Mouse (Mus musculus): ENCODE measurements at regions not wholly inside any gene's neighbourhood (a gene's known extent, or its start where the extent isn't known, plus 50 kb on each side); places are given as distances from the start of the nearest gene placed in this dataset.

GRCm38 (mm10) chr14:17234898-17235297, 415.9 kb upstream of the Rarb start:
- DNase-seq = no peak

- DNase-seq = no peak
Measured at GRCm38 (mm10) chr14:17211502-17211901, 392.5 kb upstream of the Rarb start.

- no peak for DNase-seq
Measured at GRCm38 (mm10) chr14:17205691-17206090, 386.7 kb upstream of the Rarb start.

GRCm38 (mm10) chr14:17203251-17204015, 384.5 kb upstream of the Rarb start:
- no peak for DNase-seq

- DNase-seq = no peak
Measured at GRCm38 (mm10) chr14:17192953-17193352, 374.0 kb upstream of the Rarb start.

GRCm38 (mm10) chr14:17173218-17173617, 354.3 kb upstream of the Rarb start:
- DNase-seq = no peak

- DNase-seq = peak; percentile 75 to 83
Measured at GRCm38 (mm10) chr14:17172330-17173110, 353.6 kb upstream of the Rarb start.

GRCm38 (mm10) chr14:17171896-17172295, 352.9 kb upstream of the Rarb start:
- DNase-seq = no peak

- peak; percentile 63 to 73 for DNase-seq
Measured at GRCm38 (mm10) chr14:17158324-17158723, 339.4 kb upstream of the Rarb start.

- DNase-seq = no peak
Measured at GRCm38 (mm10) chr14:17156402-17156954, 337.5 kb upstream of the Rarb start.

GRCm38 (mm10) chr14:17120679-17121078, 301.7 kb upstream of the Rarb start:
- DNase-seq = no peak

- no peak for DNase-seq
Measured at GRCm38 (mm10) chr14:17106668-17107067, 287.7 kb upstream of the Rarb start.

GRCm38 (mm10) chr14:17102486-17102885, 283.5 kb upstream of the Rarb start:
- DNase-seq = no peak

GRCm38 (mm10) chr14:17090573-17090937, 271.6 kb upstream of the Rarb start:
- DNase-seq = no peak

GRCm38 (mm10) chr14:17089640-17090572, 270.9 kb upstream of the Rarb start:
- no peak for DNase-seq

GRCm38 (mm10) chr14:17089089-17089634, 270.2 kb upstream of the Rarb start:
- DNase-seq = no peak

- DNase-seq = no peak
Measured at GRCm38 (mm10) chr14:17087828-17088227, 268.9 kb upstream of the Rarb start.

- no peak for DNase-seq
Measured at GRCm38 (mm10) chr14:17083907-17084306, 265.0 kb upstream of the Rarb start.

- DNase-seq = no peak
Measured at GRCm38 (mm10) chr14:17081904-17082303, 262.9 kb upstream of the Rarb start.

GRCm38 (mm10) chr14:17079513-17079912, 260.6 kb upstream of the Rarb start:
- peak in 1 of 2 experiments; percentile 4 for DNase-seq

- DNase-seq = no peak
Measured at GRCm38 (mm10) chr14:17061358-17061757, 242.4 kb upstream of the Rarb start.

- DNase-seq = no peak
Measured at GRCm38 (mm10) chr14:17058438-17058837, 239.5 kb upstream of the Rarb start.

Data from cerebellum, postnatal 10 days (tissue).